Mouse (Mus musculus) liver (tissue): ENCODE results near the gene Ttll5.

Experiments used
- DNase-seq: peaks from one replicate; pipeline ENCODE4 v3.0.0-alpha.2; 2020; ENCODE audit warnings: mixed read lengths

Gene Ttll5

DNA sequence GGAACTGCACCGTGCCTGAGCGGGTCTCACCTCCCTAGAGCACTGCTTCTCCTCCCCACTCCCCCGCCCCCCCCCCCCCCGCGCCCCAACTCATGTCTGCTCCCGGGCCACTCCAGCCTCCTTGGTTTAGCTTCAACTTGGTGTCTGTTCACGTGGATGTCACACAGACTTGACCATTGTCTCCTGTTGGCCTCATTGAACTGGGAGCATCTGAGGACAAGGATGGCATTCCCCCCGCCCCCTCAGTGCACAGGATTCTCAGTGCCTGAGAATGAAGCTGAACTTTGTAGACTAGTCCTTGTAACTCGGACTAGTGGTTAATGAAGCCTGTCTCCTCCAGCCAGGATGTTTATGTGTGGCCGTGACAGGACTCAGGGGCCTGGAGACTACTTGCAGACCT is 281.1 kb downstream of the Ttll5 start:
- DNase-seq, result no peak

DNA sequence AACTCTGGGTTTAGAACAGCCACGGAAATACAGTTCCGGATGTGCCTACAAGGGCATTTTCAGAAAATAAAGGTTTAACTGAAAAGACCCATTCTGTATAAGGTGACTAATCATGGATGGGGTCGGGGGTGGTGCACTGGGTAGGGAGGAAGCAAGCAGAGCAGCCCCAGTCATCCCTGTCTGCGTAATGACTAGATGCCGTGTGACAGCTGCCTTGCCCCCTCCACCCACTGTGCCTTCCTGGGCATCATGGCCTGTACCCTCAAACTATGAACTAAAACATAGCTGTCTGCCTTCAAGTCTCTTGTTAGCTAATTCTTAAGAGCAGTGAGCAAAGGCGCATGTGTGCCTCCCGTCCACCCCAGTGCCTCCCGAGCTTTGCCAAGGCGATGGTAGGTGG is 281.6 kb downstream of the Ttll5 start:
- DNase-seq, result no peak

- DNase-seq, result no peak
Observed at GRCm38 (mm10) chr12:86107645-86108044, 283.2 kb downstream of the Ttll5 start.

DNA sequence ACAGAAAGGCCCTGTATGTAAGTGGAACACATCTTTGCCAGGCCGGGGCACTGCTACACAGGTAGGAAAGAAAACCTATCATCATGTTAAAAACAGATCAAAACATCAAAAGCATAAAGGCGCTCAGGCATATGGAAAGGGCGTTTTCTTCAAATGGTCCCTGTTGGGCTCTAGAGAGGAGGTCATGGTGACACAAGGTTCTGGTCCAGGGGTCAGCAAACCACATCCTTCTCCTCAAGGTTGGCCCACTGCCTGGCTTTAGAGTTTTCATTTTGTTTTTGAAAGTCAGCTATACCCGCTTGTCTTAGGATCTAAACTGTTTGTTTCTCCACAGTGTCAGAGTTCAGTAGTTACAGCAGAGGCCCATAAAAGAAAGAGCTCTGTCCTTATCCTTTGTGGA is 285.1 kb downstream of the Ttll5 start:
- no peak for DNase-seq

GRCm38 (mm10) chr12:86110637-86111036 is 286.2 kb downstream of the Ttll5 start:
- DNase-seq, result no peak
